Mouse (Mus musculus) mouse trophoblast stem cell (cell line): ENCODE data around the gene Hk2.

ENCODE experiments used
- in situ Hi-C, 2 experiments: fragments of 300-500 bp; cut with MseI, MboI; formaldehyde crosslinking; loops; 2 replicates in 1 of 2; 3 replicates in 1 of 2; pipeline ENCODE4 v1.15.1; 2025

The Hk2 gene

GRCm38 (mm10) chr6:82774321-82774764 is at the start of gene Hk2:
TSS of gene Hk2 (minus strand) at chr6:82774454.
- in situ Hi-C loops: no loop called here

- in situ Hi-C loops: no loop called here
These were observed 47.6 kb upstream of the Hk2 start for GRCm38 (mm10) chr6:82821758-82822253.

- in situ Hi-C loops: no loop called here
These were observed 46.5 kb upstream of the Hk2 start for GRCm38 (mm10) chr6:82820716-82821115.

GRCm38 (mm10) chr6:82814821-82815220 is 40.6 kb upstream of the Hk2 start:
- in situ Hi-C loops: no loop called here

GRCm38 (mm10) chr6:82807984-82808700 is 33.9 kb upstream of the Hk2 start:
- in situ Hi-C loops: no loop called here

- in situ Hi-C loops: no loop called here
These were observed 32.7 kb upstream of the Hk2 start for GRCm38 (mm10) chr6:82806971-82807370.

GRCm38 (mm10) chr6:82806503-82806902 is 32.2 kb upstream of the Hk2 start:
- in situ Hi-C loops: no loop called here

- in situ Hi-C loops: no loop called here
These were observed 31.6 kb upstream of the Hk2 start for GRCm38 (mm10) chr6:82805894-82806293.

GRCm38 (mm10) chr6:82804984-82805383 is 30.7 kb upstream of the Hk2 start:
- in situ Hi-C loops: no loop called here

GRCm38 (mm10) chr6:82798202-82798737 is 24.0 kb upstream of the Hk2 start:
- in situ Hi-C loops: no loop called here

GRCm38 (mm10) chr6:82797300-82797839 is 23.1 kb upstream of the Hk2 start:
- in situ Hi-C loops: no loop called here

GRCm38 (mm10) chr6:82790864-82791263 is 16.6 kb upstream of the Hk2 start:
- in situ Hi-C loops: no loop called here

GRCm38 (mm10) chr6:82783906-82784305 is 9.7 kb upstream of the Hk2 start:
- in situ Hi-C loops: no loop called here

GRCm38 (mm10) chr6:82780802-82781393 is 6.6 kb upstream of the Hk2 start:
- in situ Hi-C loops: no loop called here

- in situ Hi-C loops: no loop called here
These were observed 6.1 kb upstream of the Hk2 start for GRCm38 (mm10) chr6:82780369-82780768.

GRCm38 (mm10) chr6:82777124-82777654 is 2.9 kb upstream of the Hk2 start:
- in situ Hi-C loops: no loop called here

- in situ Hi-C loops: no loop called here
These were observed 1.1 kb upstream of the Hk2 start for GRCm38 (mm10) chr6:82775386-82775785.

GRCm38 (mm10) chr6:82773261-82774131 is 758 bp downstream of the Hk2 start:
- in situ Hi-C loops: no loop called here

GRCm38 (mm10) chr6:82772451-82773101 is 1.7 kb downstream of the Hk2 start:
- in situ Hi-C loops: no loop called here

GRCm38 (mm10) chr6:82771981-82772409 is 2.3 kb downstream of the Hk2 start:
- in situ Hi-C loops: no loop called here

GRCm38 (mm10) chr6:82771059-82771458 is 3.2 kb downstream of the Hk2 start:
- in situ Hi-C loops: no loop called here
